Mouse (Mus musculus) heart, adult 2 months (tissue): ENCODE measurements at regions not wholly inside any gene's neighbourhood (a gene's known extent, or its start where the extent isn't known, plus 50 kb on each side); places are given as distances from the start of the nearest gene placed in this dataset.

ENCODE experiments used
- DNase-seq, 2 experiments: peaks; one replicate each; pipeline ENCODE4 v3.0.0; 2021
- H3K27ac ChIP-seq: fragments of 200-600 bp; 2 replicates; pipeline ENCODE4 v1.8.1; 2022
- H3K27me3 ChIP-seq: fragments of 200-500 bp; 2 replicates; pipeline ENCODE4 v1.6.1; 2012; ENCODE audit warnings: mild to moderate bottlenecking, low read length, inconsistent platforms, mixed read lengths; ENCODE audit not compliant: control insufficient read depth, insufficient read depth
- H3K36me3 ChIP-seq: fragments of 200-500 bp; 2 replicates; pipeline ENCODE4 v1.6.1; 2012; ENCODE audit warnings: low read length, inconsistent platforms; ENCODE audit not compliant: control insufficient read depth, insufficient read depth
- H3K4me1 ChIP-seq: fragments of 200-500 bp; 2 replicates; pipeline ENCODE4 v1.6.1; 2011; ENCODE audit warnings: low read length; ENCODE audit not compliant: control insufficient read depth, insufficient read depth
- H3K4me3 ChIP-seq: fragments of 200-600 bp; 2 replicates; pipeline ENCODE4 v1.8.1; 2022
- H3K79me2 ChIP-seq: fragments of 200-500 bp; replicated peaks from 2 replicates; pipeline ENCODE4 v1.6.1; 2012; ENCODE audit warnings: mild to moderate bottlenecking, inconsistent platforms, low read length, moderate library complexity, mixed read lengths; ENCODE audit not compliant: control insufficient read depth, insufficient read depth
- H3K9ac ChIP-seq: fragments of 200-500 bp; 2 replicates; pipeline ENCODE4 v1.6.1; 2012; ENCODE audit warnings: low read depth, mild to moderate bottlenecking, control low read depth, inconsistent platforms, low read length, mixed read lengths
- CTCF ChIP-seq: fragments of 200-600 bp; IDR thresholded peaks from 2 replicates; pipeline ENCODE4 v1.8.1; 2022; ENCODE audit warnings: antibody characterized with exemption, mild to moderate bottlenecking, moderate library complexity
- EP300 ChIP-seq: fragments of 200-500 bp; IDR thresholded peaks from 2 replicates; pipeline ENCODE4 v1.6.1; 2011; ENCODE audit warnings: low read depth, low read length, control low read depth; ENCODE audit not compliant: insufficient read depth
- POLR2A ChIP-seq: fragments of 200-500 bp; IDR thresholded peaks from 2 replicates; pipeline ENCODE4 v1.6.1; 2011; ENCODE audit warnings: mild to moderate bottlenecking, low read depth, low read length, control low read depth; ENCODE audit not compliant: insufficient read depth
- WGBS: fragments of 180-500 bp; shearing (Covaris S2); methylation state at CpG from one replicate; pipeline ENCODE4 v1.1.7; 2018; 5-methylcytosine and 5-hydroxymethylcytosine counted together
- intact Hi-C: fragments of 180-260 bp; cut with DNase I; formaldehyde crosslinking; loops from one replicate; pipeline ENCODE4 v1.15.1; 2025

DNA sequence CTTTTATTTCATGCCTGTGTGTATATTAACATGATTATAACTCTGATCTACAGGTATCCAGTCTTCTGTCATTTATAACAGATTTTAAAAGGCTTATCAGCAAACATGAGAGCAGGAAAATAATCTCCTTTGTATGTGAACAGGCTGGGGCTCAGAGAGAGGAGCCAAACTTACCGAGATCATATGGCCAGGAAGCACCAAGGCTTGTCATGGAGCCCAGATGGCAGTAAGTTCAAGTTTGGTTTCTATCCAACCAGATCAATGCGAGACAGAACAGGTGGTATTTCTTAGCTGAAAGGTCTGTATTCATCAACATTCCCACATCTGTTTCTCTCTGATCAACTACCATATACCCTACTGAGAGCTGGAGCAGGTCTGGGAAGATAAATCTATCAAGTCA is 96.1 kb upstream of the Tnc start:
- H3K4me3 ChIP-seq = no peak overlapping the region
- intact Hi-C loops = no loop called here
- WGBS = 57% methylated on average over 2 of the region's 2 CpGs
- H3K36me3 ChIP-seq = no peaks in the 10 kb centered on the region
- no peaks in the 10 kb centered on the region; the same call in 1 of the 2 replicates for H3K27me3 ChIP-seq
- no peaks in the 10 kb centered on the region for H3K4me1 ChIP-seq
- H3K79me2 ChIP-seq = no peaks in the 10 kb centered on the region
- no peak overlapping the region for H3K9ac ChIP-seq
- TF ChIP-seq POLR2A (no peak), CTCF (no peak), EP300 (no peak)
- no peak for DNase-seq
- H3K27ac ChIP-seq = no peak overlapping the region

DNA sequence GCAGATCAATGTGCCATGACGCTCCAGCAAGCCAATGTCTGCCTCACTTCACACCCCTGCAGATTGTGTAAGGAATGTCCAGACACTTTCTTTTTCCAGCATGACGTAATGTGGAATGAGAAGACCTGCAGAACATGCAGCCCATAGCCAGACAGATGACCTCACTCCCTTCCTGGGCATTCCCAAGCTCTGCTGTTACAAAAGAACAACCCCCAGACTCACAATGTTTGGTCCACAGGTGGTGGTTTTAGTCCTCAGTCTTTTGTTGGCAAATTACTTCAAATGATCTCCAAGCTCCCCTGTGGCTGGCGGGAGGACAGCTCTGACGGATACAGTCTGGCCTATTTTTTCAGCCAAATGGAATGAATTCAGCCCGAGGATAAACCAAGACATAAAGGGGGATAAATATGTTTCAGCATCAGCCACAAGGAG is 95.6 kb upstream of the Tnc start:
- H3K36me3 ChIP-seq = no peaks in the 10 kb centered on the region
- DNase-seq = peak; percentile 15 to 20
- no peak overlapping the region for H3K9ac ChIP-seq
- intact Hi-C loops = no loop called here
- no peaks in the 10 kb centered on the region; the same call in 1 of the 2 replicates for H3K27me3 ChIP-seq
- H3K4me1 ChIP-seq = no peaks in the 10 kb centered on the region
- TF ChIP-seq POLR2A = no peak
- no peak for TF ChIP-seq EP300
- TF ChIP-seq CTCF = no peak
- H3K27ac ChIP-seq = no peak overlapping the region
- 44% methylated on average over 5 of the region's 5 CpGs for WGBS
- no peaks in the 10 kb centered on the region for H3K79me2 ChIP-seq
- no peak overlapping the region for H3K4me3 ChIP-seq

DNA sequence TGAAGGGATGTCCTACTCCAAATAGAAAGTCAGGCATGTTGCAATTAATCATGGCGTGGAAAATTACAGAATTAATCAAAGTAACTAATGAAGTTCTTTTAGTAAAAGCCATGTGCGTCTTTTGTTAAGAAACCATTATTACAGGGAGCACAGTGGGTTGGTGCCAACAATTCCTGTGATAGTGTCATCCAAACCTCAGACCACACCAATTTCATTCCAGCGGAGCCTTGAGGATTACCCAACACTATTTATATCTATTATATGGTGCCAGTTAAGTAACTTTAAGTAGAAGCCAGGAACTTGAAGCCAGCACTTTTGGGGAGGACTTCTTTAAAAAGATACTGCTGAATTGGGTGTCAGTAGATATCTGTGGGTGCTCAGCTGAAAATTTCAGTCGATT is 93.0 kb upstream of the Tnc start:
- WGBS = 75% methylated on average over 4 of the region's 4 CpGs
- H3K36me3 ChIP-seq = no peaks in the 10 kb centered on the region
- no peaks in the 10 kb centered on the region for H3K4me1 ChIP-seq
- H3K27me3 ChIP-seq = no peaks in the 10 kb centered on the region; the same call in 1 of the 2 replicates
- H3K9ac ChIP-seq = no peak overlapping the region
- H3K27ac ChIP-seq = no peak overlapping the region
- no peak overlapping the region for H3K4me3 ChIP-seq
- no peaks in the 10 kb centered on the region for H3K79me2 ChIP-seq
- no peak for DNase-seq
- no peak for TF ChIP-seq POLR2A
- TF ChIP-seq CTCF = no peak
- no peak for TF ChIP-seq EP300
- intact Hi-C loops = no loop called here

DNA sequence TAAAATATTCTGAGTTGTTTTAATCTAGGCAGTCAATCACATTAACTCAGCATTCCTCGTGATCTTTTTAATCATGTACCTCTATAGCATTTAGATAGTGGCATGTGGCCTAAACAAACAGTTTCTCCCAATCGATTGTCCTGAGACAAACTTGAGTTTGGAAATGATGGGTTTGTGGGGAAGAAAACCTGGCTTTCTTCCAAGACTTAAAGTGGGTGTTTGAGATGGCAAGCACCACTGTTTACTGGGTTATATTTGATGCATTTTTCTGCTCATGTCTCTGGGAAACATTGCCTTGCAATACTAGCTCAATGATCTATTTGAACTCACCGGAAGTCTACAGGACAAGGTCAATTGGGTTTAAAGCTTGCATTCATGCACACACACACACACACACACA is 88.2 kb upstream of the Tnc start:
- Histone ChIP-seq H3K36me3 (no peaks in the 10 kb centered on the region), H3K4me1 (no peaks in the 10 kb centered on the region), H3K9ac (no peak overlapping the region), H3K27ac (no peak overlapping the region), H3K79me2 (no peaks in the 10 kb centered on the region), H3K4me3 (no peak overlapping the region), H3K27me3 (no peaks in the 10 kb centered on the region)
- DNase-seq = no peak
- TF ChIP-seq CTCF (no peak), POLR2A (no peak), EP300 (no peak)
- WGBS = 57% methylated on average over 3 of the region's 3 CpGs
- intact Hi-C loops = no loop called here

GRCm38 (mm10) chr4:64129290-64129689 is 82.5 kb upstream of the Tnc start:
- DNase-seq = peak; percentile 42 to 46
- WGBS = 71% methylated on average over 1 of the region's 1 CpGs
- no peaks in the 10 kb centered on the region for H3K4me1 ChIP-seq

DNA sequence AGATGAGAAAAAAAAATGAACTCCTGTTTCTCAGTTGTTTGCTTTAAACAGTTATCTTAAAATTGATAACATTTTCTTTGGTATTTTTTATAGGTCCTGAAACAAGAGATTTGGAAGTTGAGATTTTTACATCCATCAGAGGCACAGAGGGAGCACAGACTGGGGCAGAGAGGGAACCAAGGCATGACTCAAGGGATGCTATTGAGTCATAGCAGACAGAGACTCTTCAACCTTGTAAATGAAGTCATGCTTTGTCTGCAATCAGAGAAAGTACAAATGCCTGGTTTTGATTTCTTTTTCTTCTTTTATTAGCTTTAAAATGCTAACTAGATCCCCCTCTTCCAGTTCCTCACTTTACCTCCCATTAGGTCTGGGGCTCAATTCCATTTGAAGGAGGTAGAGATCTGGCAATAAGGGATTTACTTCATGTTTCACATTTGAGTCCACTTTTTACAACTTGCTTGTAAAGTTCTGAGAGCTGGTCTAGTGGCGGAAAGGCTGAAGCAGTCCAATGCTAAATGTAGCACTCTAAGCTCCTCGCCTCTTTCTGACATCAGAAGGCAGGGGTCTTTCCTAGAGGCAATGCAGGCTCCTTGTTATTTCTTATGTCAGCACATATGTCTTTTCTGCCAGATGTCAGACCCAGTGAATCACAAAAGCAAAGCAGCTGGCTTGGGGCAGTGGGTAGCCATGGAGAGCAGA is 77.7 kb upstream of the Tnc start:
- Histone ChIP-seq H3K4me1 (no peaks in the 10 kb centered on the region), H3K9ac (no peak overlapping the region), H3K4me3 (no peak overlapping the region), H3K27me3 (no peaks in the 10 kb centered on the region), H3K27ac (no peak overlapping the region), H3K79me2 (no peaks in the 10 kb centered on the region), H3K36me3 (no peaks in the 10 kb centered on the region)
- intact Hi-C loops = no loop called here
- WGBS = 82% methylated on average over 2 of the region's 2 CpGs
- no peak for TF ChIP-seq POLR2A
- no peak for TF ChIP-seq EP300
- no peak for TF ChIP-seq CTCF
- no peak for DNase-seq

More at GRCm38 (mm10) chr4:64129290-64129689, 82.5 kb upstream of the Tnc start:
- intact Hi-C loops = no loop called here
- TF ChIP-seq POLR2A (no peak), EP300 (no peak), CTCF (no peak)
- Histone ChIP-seq H3K36me3 (no peaks in the 10 kb centered on the region), H3K27ac (no peak overlapping the region), H3K4me3 (no peak overlapping the region), H3K27me3 (no peaks in the 10 kb centered on the region), H3K9ac (no peak overlapping the region), H3K79me2 (no peaks in the 10 kb centered on the region)
